Mouse (Mus musculus): ENCODE measurements at regions not wholly inside any gene's neighbourhood (a gene's known extent, or its start where the extent isn't known, plus 50 kb on each side); places are given as distances from the start of the nearest gene placed in this dataset.

DNA sequence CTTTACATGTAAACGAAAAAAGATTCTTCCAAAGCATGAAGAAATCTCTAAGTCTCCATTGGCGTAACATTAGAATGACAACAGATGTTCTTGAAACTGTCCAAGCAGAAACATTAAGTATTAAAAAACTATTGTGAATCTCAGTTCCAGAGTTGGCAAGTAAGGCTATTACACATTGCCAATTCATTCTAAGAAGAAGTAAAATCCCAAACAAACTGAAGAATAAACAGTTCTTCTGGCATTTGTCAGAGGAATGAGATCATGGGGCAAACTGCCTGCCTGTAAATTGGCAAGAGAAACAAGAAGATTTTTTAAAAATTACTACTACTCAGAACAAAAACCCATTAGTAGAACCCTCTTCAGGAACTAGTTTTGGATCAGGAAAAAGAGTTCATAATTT, 680.1 kb downstream of the Nova1 start:
- no peak for DNase-seq (ENCODE audit: low read depth)

DNA sequence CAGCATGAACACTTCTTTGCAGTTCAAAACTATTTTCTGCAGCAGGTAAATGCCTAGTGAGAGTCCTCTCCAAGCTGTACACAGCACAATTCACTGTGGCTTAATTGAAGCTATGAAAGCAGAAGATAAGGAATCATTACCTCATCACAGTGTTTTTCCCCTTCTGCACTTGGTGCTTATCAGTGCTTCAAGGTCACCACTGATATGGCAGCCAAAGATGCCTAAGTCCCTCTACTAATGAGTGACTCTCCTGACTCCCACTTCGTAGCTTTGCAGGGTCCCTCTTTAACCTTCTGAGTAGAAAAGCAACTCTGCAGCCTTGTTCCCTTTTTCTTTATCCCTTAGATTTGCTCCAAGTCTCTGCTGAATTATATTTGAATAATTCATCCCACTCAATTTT, 692.9 kb downstream of the Nova1 start:
- no peak for DNase-seq (ENCODE audit: low read depth)

DNA sequence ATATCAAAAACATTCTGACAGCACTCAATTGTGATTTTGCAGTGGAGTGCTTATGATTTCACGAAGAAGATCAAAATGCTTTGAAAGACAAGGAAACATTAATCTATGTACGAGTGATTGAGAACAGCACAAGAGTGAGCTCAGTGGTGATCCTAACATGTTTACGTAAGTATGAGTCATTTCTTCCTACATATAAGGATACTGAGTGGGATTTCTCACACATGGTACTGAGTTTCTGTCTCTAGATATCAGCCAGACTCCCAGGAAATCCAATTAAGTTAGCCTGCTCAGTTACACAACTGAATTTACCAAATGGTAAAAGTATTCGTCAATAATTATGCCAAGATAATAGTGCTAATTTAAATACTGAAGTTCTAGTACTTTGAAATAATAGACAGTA, 707.4 kb downstream of the Nova1 start:
- no peak for DNase-seq (ENCODE audit: low read depth)

DNA sequence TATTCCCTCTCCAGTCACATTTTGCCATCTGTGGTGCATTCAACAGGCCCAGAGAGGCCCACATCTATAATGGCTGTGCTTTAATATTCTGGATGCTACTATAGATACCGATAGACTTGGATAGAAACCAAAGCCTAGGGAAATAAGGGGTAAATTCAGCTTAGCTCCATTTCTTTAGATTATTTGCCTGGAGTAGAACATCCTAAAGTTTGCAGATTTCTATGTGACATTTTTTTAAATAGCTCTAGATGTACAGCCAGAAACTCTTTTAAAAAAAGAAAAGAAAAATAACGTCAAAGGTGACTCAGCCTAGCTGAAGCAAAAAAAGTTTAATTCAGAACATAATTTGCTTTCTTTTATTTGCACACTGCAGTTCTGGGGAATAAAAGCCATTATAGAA, 735.4 kb downstream of the Nova1 start:
- no peak for DNase-seq (ENCODE audit: low read depth)

DNA sequence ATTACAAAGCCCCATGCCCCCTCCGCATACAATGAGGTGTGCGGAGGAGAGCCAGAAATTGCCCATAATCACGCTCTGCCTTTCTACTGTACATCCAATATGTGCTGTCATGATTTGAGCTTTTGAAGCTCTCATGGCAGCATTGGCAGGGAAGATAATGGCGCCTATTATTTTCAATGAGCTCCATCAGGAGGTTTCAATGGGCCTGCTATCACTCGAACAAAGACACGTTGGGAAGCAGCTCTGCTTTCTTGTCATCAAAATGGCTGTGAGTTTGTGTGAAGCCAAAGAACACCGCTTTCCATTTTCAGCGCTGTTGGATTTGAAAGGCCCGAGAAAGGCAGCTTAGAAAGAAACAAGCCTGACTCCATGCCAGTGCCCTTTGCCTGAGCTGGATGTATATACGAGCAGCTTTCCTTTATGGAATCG, 742.9 kb downstream of the Nova1 start:
- no peak for DNase-seq (ENCODE audit: low read depth)

DNA sequence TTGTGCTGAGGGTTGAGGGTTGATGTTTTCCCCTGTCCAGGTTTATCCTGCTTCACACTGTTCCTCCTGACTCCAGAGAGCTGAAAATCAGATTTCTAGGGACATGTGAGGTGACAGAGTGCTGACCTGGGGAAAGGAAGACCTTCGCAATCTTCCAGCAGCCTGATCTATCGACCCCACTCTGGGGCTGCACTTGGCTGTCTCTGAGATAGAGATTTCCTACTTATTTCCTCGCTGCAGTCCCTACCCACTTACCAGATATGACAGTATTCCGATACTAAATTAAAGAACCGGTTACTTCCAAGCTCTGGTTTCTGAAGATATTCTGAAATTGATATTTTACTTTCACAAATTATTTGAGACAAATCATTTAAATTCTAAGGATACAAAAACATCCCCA, 743.4 kb downstream of the Nova1 start:
- DNase-seq (ENCODE audit: low read depth) = no peak

- DNase-seq (ENCODE audit: low read depth) = no peak
Measured at GRCm38 (mm10) chr12:46066896-46067295, 751.8 kb downstream of the Nova1 start.

DNA sequence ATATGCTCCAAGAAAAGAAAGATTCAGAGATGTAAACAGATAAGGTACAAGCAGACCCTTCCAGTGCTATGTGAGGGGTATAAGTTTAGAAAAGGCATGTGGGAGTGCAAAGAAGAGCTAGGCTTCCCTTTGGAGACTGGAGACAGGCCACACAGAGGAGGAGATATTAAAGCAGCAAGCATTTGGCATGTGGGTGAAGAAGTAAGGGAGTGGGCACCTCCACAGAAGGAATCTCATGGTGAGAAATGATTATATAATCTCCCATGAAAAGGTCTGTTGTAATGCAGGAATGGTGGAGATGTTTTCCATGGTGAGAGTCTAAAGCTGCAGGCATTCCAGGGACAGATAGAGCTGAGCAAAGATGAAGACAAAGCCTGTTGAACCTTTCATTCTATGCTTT, 778.1 kb downstream of the Nova1 start:
- no peak for DNase-seq (ENCODE audit: low read depth)

DNA sequence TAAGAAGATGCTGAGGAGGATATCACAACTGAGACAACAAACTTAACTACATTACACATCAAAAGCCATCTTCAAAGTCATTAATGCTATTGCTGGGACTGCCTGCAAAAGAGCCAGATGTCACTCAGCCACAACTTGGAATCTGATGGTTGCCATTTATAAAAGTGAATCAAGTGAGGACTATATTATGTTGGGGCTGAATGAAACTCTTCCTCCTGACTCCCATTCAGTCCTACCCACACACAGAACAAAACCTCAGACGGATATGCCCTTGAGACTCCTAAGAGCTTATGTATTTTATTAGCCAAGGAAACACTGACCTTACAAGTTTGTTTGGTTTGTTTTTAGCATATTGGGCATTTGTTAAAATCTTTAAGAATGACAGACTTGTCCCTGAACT, 778.5 kb downstream of the Nova1 start:
- no peak for DNase-seq (ENCODE audit: low read depth)

- no peak for DNase-seq (ENCODE audit: low read depth)
Measured at GRCm38 (mm10) chr12:46036540-46037094, 782.1 kb downstream of the Nova1 start.

- no peak for DNase-seq (ENCODE audit: low read depth)
Measured at GRCm38 (mm10) chr12:46025266-46025665, 793.5 kb downstream of the Nova1 start.

DNA sequence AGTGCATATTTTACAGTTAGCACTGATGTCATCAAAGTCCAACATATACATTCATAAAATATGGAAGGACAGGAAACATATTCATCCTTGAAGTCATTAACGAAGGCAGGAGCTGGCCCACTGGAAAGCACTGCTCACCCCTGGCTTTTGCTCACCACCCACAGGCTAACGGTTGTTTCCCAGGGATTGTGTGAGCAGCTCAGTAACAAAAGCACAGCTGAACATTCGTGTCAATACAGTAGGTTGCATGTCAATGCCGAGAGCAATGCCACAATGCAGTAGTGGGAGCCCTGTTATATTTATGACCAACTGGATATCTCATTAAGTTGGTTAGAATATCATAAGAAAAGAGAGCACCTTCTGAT, 797.2 kb downstream of the Nova1 start:
- no peak for DNase-seq (ENCODE audit: low read depth)

- DNase-seq (ENCODE audit: low read depth) = no peak
Measured at GRCm38 (mm10) chr12:46020835-46021545, 797.7 kb downstream of the Nova1 start.

GRCm38 (mm10) chr12:45977691-45978414, 840.9 kb downstream of the Nova1 start:
- no peak for DNase-seq (ENCODE audit: low read depth)

DNA sequence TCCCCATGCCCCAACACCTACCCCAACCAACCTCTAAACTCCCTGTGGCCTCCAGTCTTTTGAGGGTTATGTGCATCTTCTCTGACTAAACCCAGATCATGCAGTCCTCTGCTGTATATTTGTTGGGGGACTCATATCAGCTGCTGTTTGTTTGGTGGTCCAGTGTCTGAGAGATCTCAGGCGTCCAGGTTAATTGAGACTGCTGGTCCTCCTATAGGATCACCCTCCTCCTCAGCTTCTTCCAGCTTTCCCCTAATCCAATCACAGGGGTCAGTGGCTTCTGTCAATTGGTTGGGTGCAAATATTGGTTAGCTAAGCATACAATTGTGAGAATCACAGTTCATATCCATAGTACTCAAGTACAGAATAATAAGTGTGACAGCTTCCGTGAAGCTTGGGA, 842.9 kb downstream of the Nova1 start:
- no peak for DNase-seq (ENCODE audit: low read depth)

DNA sequence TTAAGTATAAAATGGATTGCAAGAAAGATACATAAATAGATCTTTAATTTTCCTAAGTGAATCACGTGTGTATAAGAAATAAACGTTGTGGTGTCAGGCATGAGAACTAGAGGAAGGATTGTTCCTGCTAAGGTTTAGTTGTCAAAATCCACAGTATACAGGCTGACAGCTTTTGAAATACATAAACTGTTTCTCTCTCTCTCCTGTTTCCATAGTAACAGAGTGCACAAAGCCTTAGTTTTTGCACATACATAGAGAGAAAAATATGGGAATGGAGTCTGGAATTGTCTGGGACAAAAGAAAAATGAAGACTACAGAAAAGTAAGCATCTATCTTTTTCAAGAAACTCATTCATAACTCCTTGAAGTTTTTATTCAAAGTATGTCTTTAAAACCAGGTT, 848.3 kb downstream of the Nova1 start:
- no peak for DNase-seq (ENCODE audit: low read depth)

DNA sequence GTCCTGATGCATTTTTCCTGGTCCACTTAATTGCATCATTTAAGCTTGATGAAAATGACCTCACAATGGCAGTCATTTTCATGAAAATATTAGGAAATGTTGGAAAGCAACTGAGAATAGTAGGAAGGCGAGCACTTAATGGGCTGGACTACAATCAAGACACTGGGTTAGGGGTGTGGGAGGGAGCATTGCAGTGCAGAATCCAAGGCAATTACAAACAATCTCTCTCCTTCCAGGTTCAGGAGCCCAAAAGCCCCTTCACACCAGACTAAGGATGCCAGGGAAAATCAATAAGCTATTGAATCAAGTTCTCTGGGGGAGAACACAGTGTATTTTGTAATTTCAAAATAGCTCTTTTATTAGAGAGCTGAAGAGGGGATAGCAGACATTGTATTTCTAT, 848.8 kb downstream of the Nova1 start:
- no peak for DNase-seq (ENCODE audit: low read depth)

- DNase-seq (ENCODE audit: low read depth) = no peak
Measured at GRCm38 (mm10) chr12:45946918-45947317, 871.8 kb downstream of the Nova1 start.

GRCm38 (mm10) chr12:45944464-45944863, 870.0 kb upstream of the Stxbp6 start:
- DNase-seq (ENCODE audit: low read depth) = no peak

DNA sequence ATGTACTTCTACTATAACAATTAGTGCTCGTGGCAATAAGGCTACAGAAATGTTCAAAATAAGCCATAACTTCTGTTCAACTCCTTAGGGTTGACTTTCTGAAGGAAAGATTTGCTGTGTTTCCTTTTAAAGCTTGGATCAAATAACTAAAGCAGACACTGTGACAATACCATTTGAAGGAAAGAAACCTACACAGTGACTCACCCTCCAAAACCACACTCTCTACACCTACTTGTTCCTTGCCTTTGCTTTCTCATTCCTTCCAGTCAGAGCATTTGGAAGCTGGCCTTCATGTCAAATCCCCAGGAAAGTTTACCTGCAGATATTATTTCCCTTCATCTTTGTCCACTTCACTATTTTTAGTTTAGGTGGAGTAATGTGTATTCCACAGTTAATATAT, 867.9 kb upstream of the Stxbp6 start:
- DNase-seq (ENCODE audit: low read depth) = no peak

GRCm38 (mm10) chr12:45933388-45933787, 858.9 kb upstream of the Stxbp6 start:
- no peak for DNase-seq (ENCODE audit: low read depth)

GRCm38 (mm10) chr12:45932251-45932650, 857.7 kb upstream of the Stxbp6 start:
- DNase-seq (ENCODE audit: low read depth) = no peak

GRCm38 (mm10) chr12:45929760-45930150, 855.2 kb upstream of the Stxbp6 start:
- peak; percentile 6 for DNase-seq (ENCODE audit: low read depth)

Data from NIH3T3 (cell line).